Mouse (Mus musculus): Measurements from ENCODE around the gene Zfp827. TPM values are rescaled to one million over a fixed set of nuclear protein-coding genes. Genes with fewer than 3 reads are reported as not detected.

Zfp827 gene
- total RNA-seq, 2 experiments from 2014 or later = not detected

DNA sequence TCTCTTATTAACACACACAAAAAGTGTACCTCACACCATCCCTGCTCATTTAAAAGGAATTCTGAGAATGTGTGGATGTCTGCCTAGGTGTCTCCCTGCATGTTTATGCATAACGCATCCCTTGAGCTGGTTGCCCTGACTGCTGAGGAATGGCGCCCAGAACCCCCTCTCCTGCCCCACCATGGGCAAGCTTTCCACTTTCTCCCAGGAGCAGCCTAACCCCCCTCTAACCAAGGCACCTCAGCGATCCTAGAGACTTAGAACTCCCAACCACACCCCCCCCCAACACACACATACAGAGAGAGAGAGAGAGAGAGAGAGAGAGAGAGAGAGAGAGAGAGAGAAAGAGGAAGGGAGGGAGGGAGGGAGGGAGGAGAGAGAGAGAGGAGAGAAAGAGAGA lies 179.9 kb downstream of the Zfp827 start:
- ATAC-seq (replicated peaks; ENCODE audit: low FRiP score, poor library complexity, severe bottlenecking) = no peak

DNA sequence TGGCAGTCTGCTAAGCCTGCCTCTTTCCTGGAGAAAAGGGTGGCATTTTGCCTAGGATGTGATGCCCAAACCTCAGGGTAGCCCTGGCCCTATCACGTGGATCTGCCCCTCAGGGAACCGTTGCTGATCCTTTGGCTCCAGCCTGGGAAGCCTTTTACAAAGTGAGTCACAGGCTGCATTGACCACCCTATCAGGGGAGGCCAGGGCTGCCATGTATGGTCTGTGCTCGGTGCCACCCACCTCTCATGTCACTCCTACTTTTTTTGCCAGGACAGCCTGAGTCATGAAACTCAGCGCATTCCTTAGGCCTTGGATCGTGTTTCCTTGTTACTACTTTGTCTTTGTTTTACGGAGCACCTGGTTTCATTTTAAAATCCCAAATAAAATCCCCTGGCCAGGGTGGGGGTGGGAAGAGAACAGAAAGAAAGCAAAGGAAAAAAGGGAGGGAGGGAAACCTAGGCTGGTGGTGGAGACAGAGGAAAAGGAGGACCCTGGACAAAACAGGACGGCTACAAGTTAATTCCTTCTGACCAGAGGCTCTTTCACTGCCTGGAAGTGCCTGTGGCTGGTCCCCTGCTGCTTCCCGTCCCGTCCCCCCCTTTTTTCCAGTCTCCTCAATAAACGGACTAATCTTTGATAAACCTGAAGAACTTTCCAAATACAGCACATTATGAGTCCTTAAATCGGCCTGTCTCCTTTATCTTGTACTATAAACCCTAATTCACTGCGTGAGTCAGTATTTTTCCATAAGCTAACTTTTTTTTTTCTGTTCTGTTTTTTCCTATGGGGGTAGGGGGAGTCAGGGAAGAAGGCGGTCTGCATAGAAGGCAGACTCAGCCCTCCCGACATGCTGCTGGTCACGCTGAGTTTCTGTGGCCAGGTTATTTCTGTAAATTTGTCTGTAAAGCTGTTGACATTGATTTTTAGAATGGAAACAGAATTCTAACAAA lies 180.7 kb downstream of the Zfp827 start:
- ATAC-seq (replicated peaks; ENCODE audit: low FRiP score, poor library complexity, severe bottlenecking) = no peak

GRCm38 (mm10) chr8:79209641-79210358 lies 181.6 kb downstream of the Zfp827 start:
- no peak for ATAC-seq (replicated peaks; ENCODE audit: low FRiP score, poor library complexity, severe bottlenecking)

DNA sequence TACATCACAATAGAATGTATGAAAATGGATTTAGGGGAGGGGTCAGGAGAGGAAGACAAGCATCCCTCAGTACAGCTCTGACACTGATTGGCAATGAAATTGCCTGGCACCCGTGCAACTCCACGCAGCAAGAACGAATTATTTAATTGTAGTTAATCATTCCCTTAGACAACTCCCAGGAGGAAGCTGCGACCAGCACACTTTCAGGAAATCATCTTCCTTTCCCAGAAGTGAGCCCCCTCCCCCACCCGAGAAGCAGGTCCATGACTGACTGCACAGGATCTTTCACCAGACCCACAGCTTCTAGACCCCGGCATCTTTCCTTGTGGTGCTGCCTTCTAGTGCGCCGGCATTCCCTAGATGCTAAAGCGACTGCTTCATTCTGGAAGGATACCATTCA lies 183.4 kb downstream of the Zfp827 start:
- ATAC-seq (replicated peaks; ENCODE audit: low FRiP score, poor library complexity, severe bottlenecking) = no peak

- no peak for ATAC-seq (replicated peaks; ENCODE audit: low FRiP score, poor library complexity, severe bottlenecking)
Measured at GRCm38 (mm10) chr8:79222106-79222751, 194.0 kb downstream of the Zfp827 start.

DNA sequence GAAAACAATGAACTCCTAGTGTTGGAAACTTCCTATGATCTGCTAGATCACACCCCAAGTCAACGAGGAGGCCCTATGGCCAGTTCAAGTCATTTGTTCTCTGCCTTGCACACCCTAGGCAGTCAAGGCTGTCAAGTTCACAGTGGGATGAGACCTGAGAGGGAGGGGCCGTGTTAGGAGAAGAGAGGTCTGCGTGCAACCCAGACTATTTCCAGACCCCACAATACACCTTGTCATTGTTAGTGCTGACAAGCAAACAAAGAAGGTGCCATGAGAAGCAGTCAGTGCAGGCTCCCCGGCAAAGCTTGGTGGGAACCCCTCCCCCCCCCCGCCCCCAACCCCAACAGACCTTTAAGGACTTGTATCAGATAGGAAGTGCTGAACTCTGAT lies 194.5 kb downstream of the Zfp827 start:
- no peak for ATAC-seq (replicated peaks; ENCODE audit: low FRiP score, poor library complexity, severe bottlenecking)

DNA sequence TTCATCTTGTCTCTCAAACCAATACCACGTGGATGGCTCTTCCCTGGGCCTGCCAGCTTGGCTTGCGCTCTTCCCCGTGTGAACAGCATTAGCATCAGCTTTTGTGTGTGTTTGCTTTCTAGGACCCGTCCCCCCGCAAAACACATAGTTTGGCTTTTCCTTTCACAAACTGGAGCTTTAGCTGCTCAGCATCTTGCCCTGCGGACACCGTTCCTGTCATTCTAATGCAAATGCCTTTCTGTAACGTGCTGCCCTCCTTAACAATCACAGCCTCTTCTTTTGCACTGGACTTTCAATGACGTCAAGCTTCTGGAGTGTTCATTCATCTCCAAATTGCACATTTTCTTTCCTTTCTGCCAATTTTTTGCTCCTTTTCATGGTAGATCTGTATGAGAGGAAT lies 196.1 kb downstream of the Zfp827 start:
- ATAC-seq (replicated peaks; ENCODE audit: low FRiP score, poor library complexity, severe bottlenecking) = no peak

DNA sequence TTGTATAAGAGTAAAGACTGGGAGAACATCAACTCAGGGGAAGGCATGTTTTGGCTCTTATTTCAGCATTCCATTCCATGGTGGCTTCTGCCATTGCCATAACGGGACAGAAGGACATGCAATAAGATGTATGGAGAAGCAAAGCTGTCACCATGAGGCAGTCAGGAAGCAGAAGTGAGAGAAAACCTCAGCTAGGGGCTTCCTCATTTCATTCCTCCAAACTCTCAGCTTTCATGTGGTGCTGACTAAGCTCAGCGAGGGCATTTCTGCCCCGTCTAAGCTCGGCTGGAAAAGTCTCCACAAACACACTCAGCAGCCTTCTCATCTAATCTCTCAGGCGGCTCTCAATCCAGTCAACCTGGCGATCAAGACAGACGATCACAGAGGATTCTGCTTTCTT lies 197.3 kb downstream of the Zfp827 start:
- no peak for ATAC-seq (replicated peaks; ENCODE audit: low FRiP score, poor library complexity, severe bottlenecking)

DNA sequence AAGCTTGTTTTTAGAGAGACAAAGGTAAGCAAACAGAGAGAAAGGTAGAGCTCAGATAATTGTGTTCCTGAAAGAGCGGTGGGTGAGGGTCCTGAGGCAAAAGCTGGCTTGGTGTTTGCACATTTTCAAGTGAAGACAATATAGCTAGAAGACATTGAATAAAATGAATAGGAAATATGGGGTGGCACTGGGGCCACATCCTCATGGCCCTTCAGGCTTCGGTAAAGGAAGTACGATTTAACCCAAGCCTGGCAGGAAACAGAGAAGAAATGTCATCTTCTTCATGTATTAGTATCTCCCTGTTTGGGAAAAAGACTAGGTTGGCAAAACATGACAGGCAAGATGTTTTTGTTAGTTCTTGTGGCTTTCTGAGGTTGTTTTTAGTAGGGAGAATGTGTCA lies 197.8 kb downstream of the Zfp827 start:
- no peak for ATAC-seq (replicated peaks; ENCODE audit: low FRiP score, poor library complexity, severe bottlenecking)

- no peak for ATAC-seq (replicated peaks; ENCODE audit: low FRiP score, poor library complexity, severe bottlenecking)
Measured at GRCm38 (mm10) chr8:79227194-79227593, 199.0 kb downstream of the Zfp827 start.

DNA sequence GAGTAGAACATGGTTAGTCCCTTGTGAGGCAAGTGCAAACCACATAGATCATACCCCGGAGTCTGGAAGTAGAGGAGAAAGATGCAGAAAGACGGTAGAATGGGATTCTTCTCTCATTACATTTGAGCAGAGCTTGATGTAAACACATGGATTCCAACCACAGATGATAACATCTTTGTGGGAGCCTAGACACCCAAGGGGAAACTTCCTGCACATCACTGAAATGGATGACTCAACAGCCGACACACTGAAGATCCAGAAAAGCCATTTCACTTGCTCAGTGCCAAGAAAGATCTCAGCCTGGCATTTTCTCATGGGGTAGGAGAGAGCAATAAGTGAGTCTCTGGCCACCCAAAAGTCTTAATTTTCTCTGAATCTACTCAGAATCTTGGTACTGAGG lies 199.7 kb downstream of the Zfp827 start:
- ATAC-seq (replicated peaks; ENCODE audit: low FRiP score, poor library complexity, severe bottlenecking) = no peak

GRCm38 (mm10) chr8:79229266-79229888 lies 201.1 kb downstream of the Zfp827 start:
- no peak for ATAC-seq (replicated peaks; ENCODE audit: low FRiP score, poor library complexity, severe bottlenecking)

- no peak for ATAC-seq (replicated peaks; ENCODE audit: low FRiP score, poor library complexity, severe bottlenecking)
Measured at GRCm38 (mm10) chr8:79239320-79239719, 211.1 kb downstream of the Zfp827 start.

DNA sequence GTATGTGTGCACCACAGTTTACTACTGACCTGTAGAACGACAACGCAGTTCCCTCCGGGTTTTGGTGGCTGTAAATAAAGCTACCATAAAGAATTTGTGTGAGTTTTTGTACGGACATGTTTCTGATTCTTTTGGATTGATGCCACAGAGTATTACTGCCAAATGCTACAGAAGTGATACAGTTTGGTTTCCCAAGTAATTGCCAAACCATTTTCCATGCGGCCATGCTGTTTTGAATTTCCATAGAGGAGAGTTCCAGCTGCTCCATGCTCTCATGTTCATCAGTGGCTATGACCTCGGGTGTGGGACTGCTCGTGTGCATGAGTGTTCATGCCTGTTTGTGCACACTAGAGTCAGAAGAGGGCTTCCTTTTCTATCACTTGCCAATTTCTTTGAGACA lies 211.8 kb downstream of the Zfp827 start:
- no peak for ATAC-seq (replicated peaks; ENCODE audit: low FRiP score, poor library complexity, severe bottlenecking)

Other genes with a start within 250 kb of the Zfp827 start
- 30.1 and 40.7 TPM in 2 replicates for gene Lsm6, start 207.3 kb upstream of the Zfp827 start, total RNA-seq (2015; ENCODE audit: low replicate concordance)
- 21.8 and 71.2 TPM in 2 replicates for gene Lsm6, start 207.3 kb upstream of the Zfp827 start, total RNA-seq (2017; ENCODE audit: low replicate concordance)
- gene 1700011L22Rik, start 220.1 kb downstream of the Zfp827 start, total RNA-seq (2015; ENCODE audit: low replicate concordance) = not detected in 2 replicates
- gene 1700011L22Rik, start 220.1 kb downstream of the Zfp827 start, total RNA-seq (2017; ENCODE audit: low replicate concordance) = not detected in 2 replicates

Measured in erythroblast, adult 5-6 weeks (primary cell).